12 mouse cellular contexts compared by ENCODE assay signal in genomic region chr1:43897987-43898386, GRCm38 (mm10).
"Had no signal": no experiment of that assay in that cellular context is flagged by ENCODE, and none has a peak within 500 bp of the region (broad histone marks: within the 10 kb centered on the region; RNA-seq: fewer than 3 reads in every experiment).

No protein-coding gene starts in this region.

- H3K27ac ChIP-seq: intestine, embryonic 15.5 days; layer of hippocampus, adult 2 months; limb, embryonic 13.5 days; liver, embryonic 14.5 days; neural tube, embryonic 12.5 days had no signal

- H3K9ac ChIP-seq: intestine, embryonic 15.5 days; limb, embryonic 13.5 days; liver, embryonic 14.5 days; neural tube, embryonic 12.5 days had no signal

- H3K4me1 ChIP-seq: intestine, embryonic 15.5 days had no signal

- DNase-seq: lung, adult 18-20 months; lung, postnatal 36 days; midbrain, embryonic 14.5 days; right cerebral cortex, postnatal 4 days; spleen, adult 18-20 months; thymus, adult 18-20 months; thymus, postnatal 25 days had no signal

- H3K27me3 ChIP-seq: intestine, embryonic 15.5 days; limb, embryonic 13.5 days; neural tube, embryonic 12.5 days had no signal

- ATAC-seq: intestine, embryonic 15.5 days had no signal

- H3K4me3 ChIP-seq: intestine, embryonic 15.5 days; layer of hippocampus, adult 2 months; limb, embryonic 13.5 days; neural tube, embryonic 12.5 days had no signal

- H3K9me3 ChIP-seq: intestine, embryonic 15.5 days; limb, embryonic 13.5 days; neural tube, embryonic 12.5 days had no signal

- H3K4me2 ChIP-seq: intestine, embryonic 15.5 days; limb, embryonic 13.5 days; neural tube, embryonic 12.5 days had no signal

- H3K36me3 ChIP-seq: intestine, embryonic 15.5 days; limb, embryonic 13.5 days; neural tube, embryonic 12.5 days had no signal
